Mouse (Mus musculus) layer of hippocampus, adult 18-20 months (tissue): Measurements from ENCODE around the gene Fabp7. TPM values are rescaled to one million over a fixed set of nuclear protein-coding genes. Genes with fewer than 3 reads are reported as not detected.

ENCODE experiments used
- DNase-seq, 2 experiments: peaks; one replicate each; pipeline ENCODE4 v3.0.0; 2022; ENCODE audit warnings: low spot score in 2 of 2
- total RNA-seq, 2 experiments: library from RNA; stranded (reverse); gene quantifications; 2 replicates each; pipeline ENCODE4 v1.2.3; 2021

The Fabp7 gene
- total RNA-seq, 2 experiments from 2014 or later: 44.0 to 61.0 TPM

DNA sequence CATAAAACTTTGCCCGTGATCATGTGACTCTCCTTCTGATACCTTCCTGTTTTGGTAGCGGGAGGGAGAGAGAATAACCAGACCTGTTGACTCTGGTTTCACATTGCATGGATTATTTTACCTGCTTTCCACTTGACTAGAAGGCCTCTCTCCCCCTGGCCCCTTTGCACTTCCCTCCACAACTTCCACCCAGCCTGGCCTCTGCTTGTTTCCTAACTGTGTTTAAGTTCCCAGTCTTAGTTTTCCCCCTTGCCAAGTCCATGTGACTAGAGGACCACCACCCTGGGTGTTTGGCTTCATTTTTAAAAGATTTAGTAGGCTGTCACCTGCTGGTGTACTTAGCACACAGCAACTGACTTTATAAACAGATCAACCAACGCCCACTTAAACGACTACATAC lies 11.4 kb downstream of the Fabp7 start:
- DNase-seq: peak in 1 of 2 experiments; percentile 38

DNA sequence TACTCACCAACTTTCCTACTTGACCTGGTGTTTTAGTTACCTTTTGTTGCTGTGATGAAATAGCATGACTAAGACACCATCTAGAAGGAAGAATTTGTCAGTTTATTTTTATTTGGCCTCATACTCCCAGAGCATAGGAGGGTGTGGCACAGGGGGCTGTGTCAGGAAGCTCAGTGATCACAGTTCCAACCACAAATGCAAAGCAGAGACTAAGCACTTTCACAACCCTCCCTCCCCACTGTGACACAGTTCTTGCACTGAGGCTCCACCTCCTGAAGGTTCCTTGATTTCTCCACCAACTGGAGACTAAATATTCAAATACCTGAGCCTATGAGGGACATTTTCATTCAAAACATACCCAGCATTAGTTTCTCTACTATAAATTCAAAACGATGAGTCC lies 14.8 kb downstream of the Fabp7 start:
- DNase-seq: no peak

- DNase-seq: no peak
Observed at GRCm38 (mm10) chr10:57807754-57808153, 23.1 kb downstream of the Fabp7 start.

- no peak for DNase-seq
Observed at GRCm38 (mm10) chr10:57812161-57812856, 27.6 kb downstream of the Fabp7 start.

- no peak for DNase-seq
Observed at GRCm38 (mm10) chr10:57814295-57814694, 29.6 kb downstream of the Fabp7 start.

GRCm38 (mm10) chr10:57815869-57816268 lies 31.2 kb downstream of the Fabp7 start:
- no peak for DNase-seq

DNA sequence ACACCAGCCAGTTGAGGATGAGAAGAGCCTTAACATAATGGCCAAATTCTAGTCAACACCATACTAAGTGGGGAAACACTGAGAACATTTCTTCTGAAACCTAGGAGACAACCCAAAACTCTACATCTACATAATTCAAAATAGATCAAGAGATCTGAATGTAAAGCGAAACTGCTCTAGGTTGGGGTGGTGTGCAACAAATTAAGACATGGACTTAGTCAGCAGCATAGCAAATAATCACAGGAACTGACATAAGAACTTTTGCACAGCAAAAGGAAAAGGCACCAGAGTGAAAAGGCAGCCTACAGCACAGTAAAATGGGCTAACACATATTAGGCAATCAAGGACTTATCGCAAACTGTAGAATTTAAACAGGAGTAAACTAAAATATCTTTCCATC lies 34.5 kb downstream of the Fabp7 start:
- no peak for DNase-seq

DNA sequence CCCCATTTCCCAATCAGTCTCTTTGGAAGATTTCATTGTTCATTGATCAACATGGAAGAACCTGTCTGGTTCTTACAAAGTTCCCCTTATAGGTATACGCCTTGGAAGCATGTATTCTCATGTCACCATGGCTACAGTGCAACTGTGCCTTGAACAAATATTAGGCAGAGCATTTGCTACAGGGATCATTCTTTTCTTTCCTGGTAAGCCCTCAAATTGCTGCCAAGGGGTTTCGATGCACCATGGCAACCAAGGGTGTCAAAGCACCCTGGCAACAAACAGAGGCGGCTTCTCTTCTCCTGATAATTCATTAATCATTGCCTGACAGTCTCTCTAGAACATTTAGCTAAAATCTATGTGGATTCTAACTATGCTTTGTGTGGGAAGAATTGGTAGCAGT lies 37.8 kb downstream of the Fabp7 start:
- DNase-seq: peak; percentile 65 to 80

GRCm38 (mm10) chr10:57828649-57829048 lies 44.0 kb downstream of the Fabp7 start:
- DNase-seq: peak in 1 of 2 experiments; percentile 18

DNA sequence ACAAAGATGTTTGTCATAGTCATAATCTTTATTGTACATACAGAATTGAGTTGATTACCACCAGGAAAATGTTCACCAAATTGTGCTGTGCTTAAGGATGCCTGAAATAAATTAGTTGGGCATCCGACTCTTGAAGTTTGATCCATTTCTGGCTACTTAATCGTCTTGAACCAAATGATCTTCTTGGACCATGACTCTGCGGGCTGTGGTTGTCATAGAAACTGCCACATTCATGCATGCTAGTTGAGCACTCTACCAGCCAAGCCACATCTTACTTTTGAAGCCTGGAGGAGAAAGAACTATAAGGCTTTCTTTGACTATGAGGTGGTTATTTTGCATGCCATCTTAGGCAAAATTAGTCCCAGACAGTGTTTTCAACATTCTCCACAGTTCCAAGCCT lies 44.9 kb downstream of the Fabp7 start:
- DNase-seq: no peak

- no peak for DNase-seq
Observed at GRCm38 (mm10) chr10:57835094-57835493, 50.4 kb downstream of the Fabp7 start.

- no peak for DNase-seq
Observed at GRCm38 (mm10) chr10:57835982-57836381, 51.3 kb downstream of the Fabp7 start.

Other genes with a start within 250 kb of the Fabp7 start
- 10 to 100 TPM; 13.0 to 14.0 TPM for gene Pkib, start 152.9 kb upstream of the Fabp7 start, total RNA-seq
- gene Smpdl3a, start 9.5 kb downstream of the Fabp7 start, total RNA-seq: 10 to 100 TPM; 22.1 to 22.2 TPM